ENCODE assay signal across 7 mouse cellular contexts in the genomic region with DNA sequence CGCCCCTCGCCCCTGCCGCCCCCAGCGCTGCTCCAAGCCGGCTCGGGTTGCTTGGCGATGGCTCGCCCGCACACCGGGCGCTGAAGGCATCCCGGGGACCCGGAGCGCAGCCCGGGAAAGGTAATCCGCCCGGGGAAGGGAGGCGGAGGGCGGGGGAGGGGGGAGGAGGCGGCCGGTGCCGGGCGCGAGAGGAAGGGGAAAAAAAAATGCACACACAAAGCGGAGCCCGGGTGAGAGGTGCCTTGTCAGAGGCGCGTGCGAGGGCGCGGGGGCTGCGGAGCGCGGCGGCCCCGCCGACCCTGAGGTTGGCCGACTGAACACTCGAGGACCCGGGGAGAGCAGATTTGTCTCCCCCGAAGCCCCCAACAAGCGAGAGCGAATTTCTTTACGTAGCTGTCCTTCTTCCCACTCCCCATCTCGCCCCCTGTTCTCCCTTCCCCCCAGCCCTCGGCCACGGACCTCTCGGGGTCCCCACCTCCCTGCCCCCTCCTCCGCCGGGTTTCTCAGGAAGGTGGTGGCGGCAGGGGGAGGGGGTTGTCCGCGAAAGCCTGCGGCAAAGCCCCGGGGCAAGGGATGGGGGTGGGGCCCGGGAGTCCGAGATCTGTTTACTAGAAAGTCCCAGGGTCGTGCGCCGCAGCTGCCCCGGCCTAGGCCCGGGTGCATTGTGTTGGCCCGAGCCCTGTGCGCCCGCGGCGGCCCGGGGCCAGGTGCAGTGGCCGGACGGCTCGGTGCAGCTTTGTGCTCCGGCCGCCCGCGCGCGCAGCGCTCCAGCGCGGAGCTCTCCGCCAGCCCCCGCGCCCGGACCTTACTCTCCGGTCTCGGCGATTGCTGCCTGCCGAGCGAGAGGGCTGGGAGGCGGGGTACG. TPM values are rescaled to one million over a fixed set of nuclear protein-coding genes. Genes with fewer than 3 reads are reported as not detected.
A peak's percentile ranks its signal among the peaks of the same experiment; 100 is the strongest.
DNase-seq lines count a peak whose midpoint lies in the region; ATAC-seq lines count a peak whose summit lies in the region.

No protein-coding gene starts in this region.

- H3K4me1 ChIP-seq in hindbrain, embryonic 14.5 days (replicated peaks; ENCODE audit: control insufficient read depth, insufficient read depth, low read length), result peaks cover 36% of the 10 kb centered on the region; the same call in 1 of the 2 replicates
- peaks cover 37% of the 10 kb centered on the region for H3K4me1 ChIP-seq in midbrain, embryonic 12.5 days
- H3K4me1 ChIP-seq in stomach, embryonic 15.5 days, result peaks cover 12% of the 10 kb centered on the region; the same call in 1 of the 2 replicates

- under 1% methylated on average over 90 of the region's 91 CpGs for WGBS in hindbrain, embryonic 14.5 days
- under 1% methylated on average over 89 of the region's 91 CpGs for WGBS in midbrain, embryonic 12.5 days
- under 1% methylated on average over 82 of the region's 91 CpGs for WGBS in stomach, embryonic 15.5 days

- ATAC-seq in hindbrain, embryonic 14.5 days (ENCODE audit: low FRiP score), result peak; percentile 67
- ATAC-seq in midbrain, embryonic 12.5 days (ENCODE audit: low FRiP score, low read depth), result peak; percentile 85
- ATAC-seq in stomach, embryonic 15.5 days (ENCODE audit: insufficient read depth, low FRiP score, low read depth), result peak; percentile 57

- peak overlapping the region; percentile 94 for H3K4me3 ChIP-seq in hindbrain, embryonic 14.5 days (replicated peaks; ENCODE audit: low read length)
- H3K4me3 ChIP-seq in midbrain, embryonic 12.5 days, result peak overlapping the region; percentile 69
- H3K4me3 ChIP-seq in stomach, embryonic 15.5 days (replicated peaks), result peak overlapping the region; percentile 80

- peak overlapping the region; percentile 99 for H3K27ac ChIP-seq in hindbrain, embryonic 14.5 days
- H3K27ac ChIP-seq in midbrain, embryonic 12.5 days (replicated peaks), result peak overlapping the region; percentile 99
- H3K27ac ChIP-seq in stomach, embryonic 15.5 days, result peak overlapping the region; percentile 87

- no peaks in the 10 kb centered on the region for H3K9me3 ChIP-seq in hindbrain, embryonic 14.5 days (ENCODE audit: control insufficient read depth, low read length)
- no peaks in the 10 kb centered on the region for H3K9me3 ChIP-seq in midbrain, embryonic 12.5 days
- H3K9me3 ChIP-seq in stomach, embryonic 15.5 days, result no peaks in the 10 kb centered on the region

- DNase-seq in adrenal gland, postnatal 25 days, result peak; percentile 67
- DNase-seq in cerebellum, postnatal 25 days, result peak; percentile 83 to 85
- DNase-seq in gastrocnemius, adult 8-10 months (ENCODE audit: low spot score in 2 of 2), result peak; percentile 3 to 18
- DNase-seq in hindbrain, embryonic 14.5 days (ENCODE audit: low spot score), result peak; percentile 66
- peak; percentile 74 for DNase-seq in left cerebral cortex, postnatal 4 days

- H3K4me2 ChIP-seq in hindbrain, embryonic 14.5 days (replicated peaks), result peak overlapping the region; percentile 95
- H3K4me2 ChIP-seq in midbrain, embryonic 12.5 days (replicated peaks), result peak overlapping the region; percentile 79
- peak overlapping the region; percentile 98 for H3K4me2 ChIP-seq in stomach, embryonic 15.5 days

- H3K9ac ChIP-seq in hindbrain, embryonic 14.5 days, result peak overlapping the region; percentile 99
- peak overlapping the region; percentile 86 for H3K9ac ChIP-seq in midbrain, embryonic 12.5 days (replicated peaks)
- peak overlapping the region; percentile 80 for H3K9ac ChIP-seq in stomach, embryonic 15.5 days

- no peaks in the 10 kb centered on the region for H3K27me3 ChIP-seq in hindbrain, embryonic 14.5 days (ENCODE audit: control insufficient read depth, insufficient read depth, low read length)
- 0 out of 2 replicates have a peak, but pooled peaks cover 4% of the 10 kb centered on the region for H3K27me3 ChIP-seq in midbrain, embryonic 12.5 days
- H3K27me3 ChIP-seq in stomach, embryonic 15.5 days (replicated peaks), result 0 out of 2 replicates have a peak, but pooled peaks cover 3% of the 10 kb centered on the region

- intact Hi-C loops in left cerebral cortex, postnatal 4 days (cut with DNase I), result loop anchor here (5.0 to 10.0 kb wide), 4 partner anchors 91 to 262 kb away; no protein-coding TSS in a partner anchor

- H3K36me3 ChIP-seq in hindbrain, embryonic 14.5 days (replicated peaks; ENCODE audit: control insufficient read depth, insufficient read depth), result no peaks in the 10 kb centered on the region
- no peaks in the 10 kb centered on the region for H3K36me3 ChIP-seq in midbrain, embryonic 12.5 days
- H3K36me3 ChIP-seq in stomach, embryonic 15.5 days, result no peaks in the 10 kb centered on the region

RNA-seq across cellular contexts. Expression of gene Mpped2, which starts 0.9 kb away (rescaled TPM):
- total RNA-seq in adrenal gland, postnatal 25 days (2021), result 39.5 and 47.2 TPM in 2 replicates
- total RNA-seq in gastrocnemius, adult 8-10 months (2022), result 1 to 10 TPM; 3.4 to 6.9 (median 4.0) TPM
- polyA plus RNA-seq in hindbrain, embryonic 14.5 days (2014; fragmentation: Nextera tagmentation; extraction: Ambion mirVana), result 138 and 149 TPM in 2 replicates
- total RNA-seq in left cerebral cortex, postnatal 4 days (2021), result 10 to 100 TPM; 83.3 to 84.6 TPM
- polyA plus RNA-seq in midbrain, embryonic 12.5 days (2016; fragmentation: Nextera tagmentation; extraction: Ambion mirVana), result 95.4 and 112 TPM in 2 replicates
- 26.9 and 30.1 TPM in 2 replicates for polyA plus RNA-seq in stomach, embryonic 15.5 days (2015; fragmentation: Nextera tagmentation; extraction: Ambion mirVana)

Comparison
In these comparisons a context has a peak if more than half of its experiments do, and no peak if none do; other contexts are left out.
1. Peak in every context shown above with its lines: DNase-seq, ATAC-seq, H3K4me3 ChIP-seq and H3K27ac ChIP-seq.
2. DNase-seq: peak in every context shown above with its lines; median percentile 84 in cerebellum, postnatal 25 days; 74 in left cerebral cortex, postnatal 4 days; 67 in adrenal gland, postnatal 25 days; 66 in hindbrain, embryonic 14.5 days; 10 in gastrocnemius, adult 8-10 months.